Mouse (Mus musculus): ENCODE data around the gene Spen.

The Spen gene

DNA sequence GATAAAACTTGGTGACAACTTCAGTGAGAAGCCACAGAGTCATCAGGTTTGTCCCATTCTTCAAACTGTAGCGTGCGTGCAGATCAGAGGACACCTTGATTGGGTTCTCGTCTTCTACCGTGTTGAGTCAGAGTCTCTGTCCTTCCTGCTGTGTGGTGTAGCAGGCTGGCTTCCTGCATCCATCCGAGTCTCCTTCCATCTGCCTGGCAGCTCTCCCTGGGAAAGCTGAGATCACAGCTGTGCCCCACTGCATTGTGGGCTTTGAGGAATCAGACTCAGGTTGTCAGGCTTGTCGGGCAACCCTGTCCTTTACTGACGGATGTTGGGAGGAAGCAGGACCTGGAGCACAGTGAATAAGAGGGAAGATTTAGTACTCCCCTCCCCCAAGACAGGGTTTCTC, 92.2 kb downstream of the Spen start:
- no peak for DNase-seq (ENCODE audit: low spot score)

DNA sequence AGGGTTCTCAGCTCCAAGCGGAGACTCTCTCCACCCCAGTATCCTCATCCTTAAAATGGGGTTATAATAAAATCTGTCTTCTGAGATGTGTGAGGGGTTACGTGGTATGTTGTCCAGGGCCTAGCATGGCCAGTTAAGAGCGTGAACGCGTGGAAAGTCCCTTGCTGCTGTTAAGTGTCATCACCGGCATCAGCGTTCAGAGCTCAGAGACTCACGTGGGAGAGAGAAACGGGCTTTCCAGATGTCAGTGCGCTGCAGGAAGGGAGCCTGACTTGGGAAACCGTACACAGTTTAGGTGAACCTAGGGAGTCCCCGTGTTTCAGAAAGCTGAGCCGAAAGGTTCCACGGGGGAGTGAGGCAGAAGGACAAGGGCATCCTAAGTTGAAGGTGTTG, 93.1 kb downstream of the Spen start:
- DNase-seq (ENCODE audit: low spot score), result no peak

DNA sequence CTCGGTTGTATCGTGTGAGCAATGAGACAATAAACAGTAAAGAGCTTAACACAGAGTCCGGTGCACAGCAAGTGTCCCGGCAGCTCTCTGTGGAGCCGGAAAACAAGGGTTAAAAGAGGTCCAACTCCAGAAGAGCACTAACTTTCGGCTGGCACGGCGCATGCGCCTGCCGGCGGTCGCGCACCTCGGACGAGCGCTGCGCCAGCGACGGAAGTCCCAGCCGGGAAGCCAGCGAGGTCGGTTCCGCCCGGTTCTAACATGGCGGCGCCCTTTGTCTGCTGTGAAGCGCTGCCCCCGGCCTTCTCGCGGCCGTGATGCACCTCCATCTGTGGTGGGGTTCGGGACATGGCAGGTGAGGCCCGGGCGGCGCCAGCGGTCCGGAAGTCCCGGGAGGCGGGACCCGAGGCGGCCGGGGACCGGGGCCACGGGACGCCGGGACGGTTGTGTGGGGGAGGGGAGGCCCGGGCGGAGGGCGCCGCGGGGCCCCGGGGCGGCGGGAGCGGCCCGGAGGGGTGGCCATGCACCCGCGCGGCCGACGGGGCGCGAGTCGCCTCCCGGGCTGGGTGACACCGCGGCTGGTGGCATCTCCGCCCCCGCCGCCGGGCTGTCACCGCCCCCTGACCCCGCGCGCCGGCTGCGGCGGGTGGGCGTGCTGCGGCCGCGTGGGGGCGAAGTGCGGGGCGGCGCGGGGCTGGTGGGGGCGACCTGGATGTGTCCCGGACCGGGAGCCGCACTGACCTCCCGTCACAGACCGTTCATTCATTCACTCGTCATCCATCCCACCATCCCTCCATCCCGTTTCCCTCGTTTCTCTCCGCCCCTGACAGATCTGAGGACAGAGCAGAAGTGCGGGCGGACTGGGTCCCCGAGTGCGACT, 93.7 kb downstream of the Spen start, which contains the start of gene Zbtb17:
Gene Zbtb17 (plus strand): TSS at position 204 of the 877 bp plus-strand sequence.
- peak; percentile 81 for DNase-seq (ENCODE audit: low spot score)

DNA sequence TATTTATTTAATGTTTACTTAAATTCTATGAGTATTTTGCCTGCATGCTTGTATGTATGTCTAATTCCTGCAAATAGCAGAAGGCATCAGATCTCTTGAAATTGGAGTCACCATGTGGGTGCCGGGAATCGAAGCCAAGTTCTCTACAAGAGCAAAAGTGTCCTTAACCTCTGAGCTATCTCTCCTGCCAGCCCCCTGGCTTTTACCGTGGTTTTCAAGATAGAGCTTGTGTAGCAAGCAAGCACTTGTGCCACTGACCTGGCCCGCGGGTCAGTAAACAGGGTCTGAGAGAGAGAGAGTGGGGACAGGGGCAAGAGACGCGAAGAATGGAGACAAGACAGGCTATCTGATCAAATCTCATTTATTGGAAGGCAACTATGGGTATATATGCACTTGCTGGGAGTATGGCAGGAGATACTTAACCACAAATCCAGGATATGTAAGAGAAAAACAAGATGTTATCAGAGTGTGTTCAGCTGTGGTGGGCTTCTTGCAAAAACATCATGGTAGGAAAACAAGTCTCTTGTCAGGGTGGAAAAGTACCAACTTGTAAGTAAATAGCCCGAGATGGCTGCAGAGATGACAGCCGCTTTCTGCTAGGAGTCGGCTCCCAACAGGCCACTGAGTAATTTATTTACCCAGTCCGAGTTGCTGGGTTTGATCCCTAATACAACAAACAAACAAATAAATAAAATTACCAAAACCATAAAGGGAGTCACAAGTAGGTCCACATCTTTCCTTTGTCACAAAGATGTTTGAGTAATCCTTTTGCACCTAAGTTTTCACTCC, 94.6 kb downstream of the Spen start:
- DNase-seq (ENCODE audit: low spot score), result no peak

DNA sequence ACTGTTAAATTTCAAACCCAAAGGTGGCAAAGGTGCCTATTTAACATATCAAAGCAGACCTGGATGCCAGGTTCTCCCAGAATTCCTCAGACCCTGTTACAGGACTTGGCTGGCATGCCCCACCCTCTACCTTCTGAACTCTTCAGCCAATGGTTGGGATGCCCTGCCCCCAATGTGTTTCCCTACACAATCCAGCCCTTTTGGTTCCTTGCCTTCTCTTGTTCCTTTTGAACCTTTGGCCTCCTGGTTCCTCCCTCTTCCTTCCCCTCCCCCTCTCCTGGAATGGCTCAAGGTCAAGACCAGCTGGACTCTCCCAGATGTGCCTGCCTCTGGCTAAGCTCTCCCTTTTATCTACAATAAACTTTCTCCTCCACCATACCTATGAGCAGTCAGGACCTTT, 97.5 kb downstream of the Spen start:
- DNase-seq (ENCODE audit: low spot score), result no peak

DNA sequence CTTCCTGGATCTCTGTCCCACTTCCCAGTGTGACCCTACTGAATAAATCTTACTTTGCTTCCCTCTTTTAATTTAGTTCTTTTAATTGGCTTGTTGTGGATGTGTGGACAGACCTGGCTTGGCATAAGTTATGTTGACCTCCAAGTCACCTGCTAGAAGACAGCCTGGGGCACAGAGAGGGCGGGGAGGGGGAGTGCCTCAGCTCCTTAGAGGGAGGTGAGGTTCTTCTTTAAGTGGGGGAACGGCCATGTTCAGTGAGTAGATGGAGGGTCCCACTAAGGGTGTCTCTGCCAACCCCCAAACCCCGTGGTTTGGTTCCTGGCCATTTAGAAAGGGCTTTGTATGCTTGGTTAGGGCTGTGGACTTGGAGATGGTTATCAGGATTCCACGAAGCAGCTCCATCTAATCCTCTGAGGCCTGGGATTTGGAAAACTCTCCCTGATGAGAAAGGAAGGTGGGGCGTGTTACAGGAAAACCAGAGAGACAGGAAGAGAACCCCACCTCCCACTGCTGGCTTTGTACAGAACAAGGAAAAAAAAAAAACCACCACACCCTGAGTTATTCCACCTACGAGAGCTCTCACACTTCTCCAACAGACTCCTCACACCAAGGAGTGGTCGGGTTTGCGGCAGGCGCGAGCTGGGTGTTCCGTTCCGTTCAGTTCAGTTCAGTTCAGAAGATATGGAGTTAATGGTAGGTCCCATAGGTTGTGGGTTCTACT, 99.2 kb downstream of the Spen start:
- DNase-seq (ENCODE audit: low spot score), result no peak

DNA sequence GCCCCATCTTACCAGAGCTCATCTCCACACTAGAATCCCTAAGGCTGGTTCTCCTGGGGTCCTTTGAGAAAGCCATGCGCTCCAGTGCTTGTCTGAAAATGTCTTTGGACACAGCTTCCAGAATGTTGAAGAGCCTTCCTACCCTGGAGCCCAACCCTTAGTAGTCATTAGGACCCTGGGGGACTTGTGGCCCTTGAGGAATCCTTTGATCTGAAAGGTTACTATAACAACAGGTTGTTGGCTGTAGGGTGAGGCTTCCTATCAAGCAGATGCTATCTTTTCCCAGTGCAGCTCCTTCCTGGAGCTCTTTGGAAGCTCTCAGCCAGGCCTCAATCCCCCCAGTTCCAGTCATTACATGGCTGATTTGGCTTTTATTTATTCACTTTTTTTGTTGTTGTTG, 102.4 kb downstream of the Spen start, which contains the start of gene Srarp:
Gene Srarp (minus strand): TSS at position 132 of the 400 bp plus-strand sequence.
- DNase-seq (ENCODE audit: low spot score), result no peak

DNA sequence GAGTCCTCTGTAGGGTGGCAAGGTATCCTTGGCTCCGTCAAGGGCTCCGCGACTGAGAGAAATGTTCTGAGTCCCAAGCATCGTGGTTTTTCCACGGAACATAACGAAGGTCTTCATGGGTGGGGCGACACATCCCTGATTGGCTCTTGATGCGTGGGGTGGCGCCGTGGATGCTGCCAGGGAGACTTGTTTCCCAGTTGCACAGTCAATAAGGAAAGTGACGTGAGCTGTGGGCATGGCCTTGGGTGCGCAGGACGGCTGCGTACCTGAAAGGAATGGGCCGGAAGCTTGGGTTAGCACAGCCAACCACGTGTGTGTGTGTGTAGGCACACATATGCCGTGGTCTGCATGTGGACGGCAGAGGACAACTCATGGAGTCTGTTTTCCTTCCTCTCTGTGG, 105.2 kb downstream of the Spen start:
- DNase-seq (ENCODE audit: low spot score), result no peak

DNA sequence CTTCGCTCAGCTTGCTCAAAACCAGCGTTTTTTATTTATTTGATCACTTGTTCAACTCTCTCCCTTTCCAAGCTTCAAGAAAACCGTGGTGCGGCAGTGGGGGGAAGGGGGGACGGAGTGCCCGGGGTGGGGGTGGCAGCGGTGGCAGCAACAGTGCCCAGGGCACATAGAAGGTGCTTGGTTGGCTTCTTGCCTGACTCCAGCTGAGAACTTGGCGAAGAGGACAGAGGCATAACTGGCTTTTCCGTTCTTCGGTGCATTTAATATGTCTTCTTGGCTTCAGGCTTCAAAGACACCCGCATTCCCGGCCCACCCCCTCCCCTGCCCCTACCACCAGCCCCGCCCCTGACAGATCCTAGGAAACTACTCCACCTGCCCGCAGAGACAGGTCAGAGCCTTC, 105.7 kb downstream of the Spen start:
- DNase-seq (ENCODE audit: low spot score), result no peak

DNA sequence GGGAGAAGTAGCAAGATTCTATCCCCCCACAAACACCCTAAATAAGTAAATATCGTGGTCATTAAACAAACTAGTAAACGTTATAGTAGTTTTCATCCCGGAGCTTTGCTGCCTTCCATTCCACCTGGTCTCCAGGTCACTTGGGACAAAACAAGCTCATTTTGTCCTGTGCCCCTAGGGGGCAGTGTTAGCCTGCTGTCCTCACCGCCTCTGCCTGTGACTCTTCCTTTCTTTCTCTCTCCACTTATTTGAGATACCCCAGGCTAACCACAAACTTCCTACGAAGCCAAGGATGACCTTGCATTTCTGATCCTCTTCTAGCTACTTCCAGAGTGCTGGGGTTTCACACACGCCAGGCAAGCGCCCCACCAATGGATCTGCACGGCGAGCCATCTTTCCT, 107.4 kb downstream of the Spen start:
- DNase-seq (ENCODE audit: low spot score), result no peak

DNA sequence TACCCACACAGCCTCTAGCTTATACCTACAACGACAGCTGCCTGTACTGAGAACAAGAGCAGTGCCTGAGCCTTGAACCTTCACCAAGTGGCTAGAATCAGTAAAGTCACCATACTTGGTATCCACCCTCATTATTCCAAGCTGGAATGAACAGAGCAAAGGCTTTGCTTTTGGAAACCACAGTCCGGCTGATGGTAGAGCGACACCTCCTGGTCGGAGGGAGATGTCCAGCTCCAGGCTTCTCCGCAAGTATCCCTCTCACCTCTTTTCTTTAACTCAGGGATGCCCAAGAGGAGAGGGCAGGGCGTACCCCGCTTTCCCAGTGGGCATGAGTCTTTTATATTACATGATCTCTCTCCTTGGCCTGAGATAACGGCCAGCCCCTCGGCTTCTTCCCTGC, 108.5 kb downstream of the Spen start:
- no peak for DNase-seq (ENCODE audit: low spot score)

DNA sequence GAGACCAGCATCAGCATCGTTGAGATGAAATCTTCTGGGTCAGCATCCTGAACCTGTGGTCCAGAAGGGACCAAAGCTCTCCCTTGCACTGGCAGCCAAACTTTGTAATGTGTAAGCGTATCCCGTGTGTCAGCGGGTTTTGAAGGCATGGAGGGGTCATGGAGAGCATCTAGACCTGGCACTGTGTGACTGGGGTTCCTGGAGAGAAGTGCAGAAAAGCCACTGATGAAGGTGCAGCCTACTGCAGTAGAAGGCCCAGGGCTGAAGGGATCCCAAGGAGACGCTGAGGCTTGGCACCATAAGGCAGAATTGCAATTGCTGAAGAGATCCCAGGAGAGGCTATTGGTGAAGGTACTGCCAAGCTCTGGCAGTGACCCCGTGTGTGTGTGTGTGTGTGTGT, 109.0 kb downstream of the Spen start:
- no peak for DNase-seq (ENCODE audit: low spot score)

DNA sequence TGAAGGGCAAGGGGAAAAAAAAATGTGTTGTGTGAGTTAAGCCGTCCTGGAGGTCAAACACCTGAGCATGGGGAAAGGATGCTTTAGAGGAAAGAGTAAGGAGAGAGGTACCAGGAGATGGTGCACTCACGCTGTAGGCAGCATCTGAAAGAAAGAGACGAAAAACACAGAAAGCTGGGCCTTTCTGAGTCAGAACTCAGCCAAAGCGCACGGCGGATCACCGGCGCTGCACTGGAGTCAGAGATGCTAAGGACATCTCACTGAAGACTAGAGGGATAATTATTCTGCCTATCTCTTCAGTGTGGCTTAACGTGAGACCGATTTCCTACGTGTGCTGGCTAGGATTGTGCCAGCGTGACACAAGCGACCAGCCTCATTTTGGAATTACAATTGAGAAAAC, 110.5 kb downstream of the Spen start:
- no peak for DNase-seq (ENCODE audit: low spot score)

DNA sequence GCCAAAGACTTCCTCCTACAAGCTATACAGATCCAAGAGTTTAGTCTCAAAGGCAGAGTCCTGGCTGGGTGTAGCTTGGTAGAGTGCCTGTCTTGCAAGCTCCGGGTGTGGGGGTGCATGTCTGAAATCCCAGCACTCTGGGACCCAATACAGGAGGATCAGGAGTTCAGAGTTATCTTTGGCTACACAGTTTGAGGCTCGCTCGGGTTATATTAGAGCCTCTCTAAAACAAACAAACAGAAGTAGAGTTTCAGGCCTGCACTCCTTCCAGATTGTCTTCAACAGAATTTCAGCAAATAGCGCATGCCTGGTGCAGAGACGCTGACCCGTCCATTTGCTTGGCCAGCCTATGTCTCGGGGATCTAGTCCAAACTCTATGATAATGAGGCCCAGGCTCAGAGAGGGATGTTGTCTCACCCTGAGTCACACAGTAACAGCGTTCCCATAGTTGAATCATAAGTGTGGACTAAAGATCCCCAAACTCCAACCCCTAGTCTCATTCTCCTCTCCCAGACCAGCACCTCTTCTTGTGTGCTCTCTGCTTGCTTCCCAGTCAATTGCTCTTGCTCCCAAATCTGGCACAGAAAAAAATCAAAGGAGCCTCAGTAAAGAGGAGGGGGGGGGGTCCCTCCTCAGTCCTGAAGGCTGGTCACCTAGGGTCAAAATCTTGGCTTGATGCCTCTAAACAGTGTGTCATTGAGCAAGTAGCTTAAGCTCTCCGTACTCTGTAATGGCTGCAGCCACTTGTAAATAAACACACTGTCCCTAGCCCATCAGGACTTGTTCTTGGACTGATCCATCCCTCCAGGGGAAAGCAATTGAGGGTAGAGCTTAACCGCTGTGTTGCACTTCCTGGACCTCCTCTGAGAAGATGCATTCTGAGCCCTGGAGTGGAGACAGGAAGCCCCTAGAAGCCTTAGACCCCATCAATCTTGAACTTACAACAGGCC, 111.3 kb downstream of the Spen start:
- no peak for DNase-seq (ENCODE audit: low spot score)

DNA sequence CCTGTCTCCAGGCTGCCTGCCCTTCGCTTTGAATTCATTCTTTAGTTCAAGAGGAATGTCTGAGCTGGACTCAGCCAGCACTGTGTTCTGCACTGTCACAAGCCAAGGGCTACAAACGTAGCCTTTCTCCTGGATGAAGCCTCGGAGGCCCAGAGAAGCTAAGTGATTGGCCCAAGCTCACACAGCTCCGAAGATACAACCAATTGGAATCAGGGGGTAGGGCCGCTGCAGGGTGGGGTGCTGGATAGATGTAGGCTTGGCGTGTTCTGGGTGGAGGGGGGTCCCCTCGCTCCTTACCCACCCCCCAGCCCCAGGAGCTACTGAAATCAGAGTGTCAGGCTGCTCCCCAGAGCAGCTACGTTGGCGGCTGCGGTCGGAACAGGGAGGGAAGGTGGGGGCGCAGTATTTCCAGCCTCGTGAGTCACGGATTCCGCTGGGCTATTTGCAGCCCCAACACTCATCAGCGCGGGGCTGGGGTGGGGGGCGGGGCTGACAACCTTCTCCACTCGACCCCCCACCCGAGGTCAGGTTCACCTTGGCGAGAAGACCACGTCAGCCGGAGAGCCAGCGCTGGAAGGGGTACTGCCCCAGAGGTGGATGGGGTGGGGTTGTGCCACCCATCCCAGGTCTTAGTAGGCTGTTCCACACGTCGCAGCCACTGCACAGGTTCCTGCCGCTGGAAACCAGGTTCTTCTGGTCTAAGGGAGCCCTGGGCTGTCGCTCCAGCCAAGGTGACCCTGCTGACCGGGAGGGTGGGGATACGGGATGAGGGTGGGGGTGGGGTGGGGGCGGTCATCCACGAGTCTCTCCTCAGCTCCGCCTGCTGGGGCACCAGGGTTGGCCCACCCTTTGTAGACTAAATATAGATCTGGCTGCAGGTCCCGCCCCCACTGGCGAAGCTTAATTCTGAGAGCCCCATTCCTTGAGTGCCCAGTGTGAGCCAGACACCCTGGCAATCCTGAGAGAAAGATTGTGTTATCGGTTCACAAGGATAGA, 112.6 kb downstream of the Spen start:
- peak; percentile 48 for DNase-seq (ENCODE audit: low spot score)

DNA sequence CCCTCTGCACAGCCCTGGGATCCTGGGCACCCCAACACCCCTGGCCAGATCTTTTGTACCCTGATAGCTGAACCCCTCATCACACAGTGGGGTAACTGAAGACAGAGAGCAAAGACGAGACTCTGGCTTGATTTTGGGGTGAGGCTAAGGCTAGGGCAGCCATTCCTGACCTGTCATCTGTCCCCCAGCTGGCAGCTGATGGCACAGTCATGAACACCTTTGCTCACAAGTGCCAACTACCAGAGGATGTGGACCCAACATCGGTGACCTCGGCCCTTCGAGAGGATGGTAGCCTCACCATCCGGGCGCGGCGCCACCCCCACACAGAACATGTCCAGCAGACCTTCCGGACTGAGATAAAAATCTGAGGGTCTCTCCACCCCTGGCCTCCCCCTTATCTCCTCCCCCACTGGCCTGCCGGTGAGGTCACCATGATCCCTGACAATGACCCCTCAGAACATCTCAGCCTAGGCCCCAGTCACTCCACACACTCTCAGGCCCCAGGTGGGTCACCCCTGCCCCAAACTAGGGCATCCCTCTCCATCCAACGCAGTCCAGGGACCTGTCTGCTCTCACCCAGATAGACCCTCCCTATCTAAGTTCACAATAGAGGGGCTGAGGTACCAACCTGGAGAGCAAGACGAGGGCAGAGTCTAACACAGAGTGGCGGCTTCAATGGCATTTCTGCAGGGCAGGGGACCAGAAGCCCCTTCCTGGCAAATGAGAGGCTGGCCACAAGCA, 114.5 kb downstream of the Spen start:
- DNase-seq (ENCODE audit: low spot score), result no peak

DNA sequence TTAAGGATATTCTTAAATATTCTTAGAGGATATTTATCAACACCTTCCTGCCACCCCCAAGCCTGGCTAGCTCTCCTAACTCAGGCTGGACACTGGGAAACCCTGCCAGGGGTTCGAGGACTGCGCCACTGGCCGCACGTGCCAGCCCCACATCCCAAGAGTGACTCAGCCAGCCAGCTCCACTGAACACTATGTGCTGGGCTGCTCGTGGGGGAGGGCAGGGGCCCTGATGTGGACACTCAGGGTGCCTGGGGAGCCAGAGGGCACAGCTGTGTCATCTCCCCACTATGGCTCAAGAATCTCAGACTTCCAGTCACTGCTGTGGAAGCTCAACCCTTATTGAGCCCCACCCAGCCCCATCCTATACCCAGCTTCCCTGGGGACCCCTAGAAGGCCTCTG, 115.1 kb downstream of the Spen start:
- DNase-seq (ENCODE audit: low spot score), result no peak

DNA sequence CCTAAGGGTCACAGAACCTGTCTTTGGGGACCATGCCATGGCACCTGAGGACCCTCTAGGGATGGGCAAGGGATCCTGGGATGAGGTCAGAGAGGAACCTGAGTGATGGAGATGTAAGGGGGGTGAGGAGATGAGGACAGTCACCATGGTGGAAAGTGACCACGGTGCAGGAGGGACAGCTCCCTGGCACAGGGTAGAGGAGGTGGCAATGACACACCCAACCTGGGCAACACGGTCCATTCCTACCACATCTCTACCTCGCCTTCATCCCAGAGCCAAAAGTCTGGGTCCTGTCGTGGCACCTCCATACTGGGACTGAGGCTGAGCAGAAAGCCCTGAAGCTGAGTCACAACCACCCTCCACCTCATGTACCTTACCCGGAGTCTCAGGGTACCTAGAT, 115.6 kb downstream of the Spen start:
- no peak for DNase-seq (ENCODE audit: low spot score)

DNA sequence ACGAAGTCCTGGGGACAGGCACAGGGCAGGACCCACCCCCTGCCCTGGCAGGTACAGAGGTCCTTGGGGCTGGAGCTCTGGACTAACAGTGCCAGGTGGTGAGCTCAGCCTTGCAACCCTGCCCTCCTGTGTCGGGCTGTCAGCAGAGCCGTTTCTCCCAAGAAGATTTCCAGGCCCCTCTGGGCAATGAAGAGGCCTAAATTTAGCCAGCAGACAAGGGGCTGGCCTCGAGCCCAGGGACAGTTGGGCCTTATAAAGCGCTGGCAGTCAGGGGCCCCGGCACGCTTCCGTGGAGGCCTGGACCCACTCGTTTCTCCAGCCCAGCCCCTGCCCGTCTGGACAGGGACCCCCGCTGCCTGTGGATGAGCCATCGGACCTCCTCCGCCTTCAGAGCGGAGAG, 117.0 kb downstream of the Spen start:
- DNase-seq (ENCODE audit: low spot score), result no peak

Measured in spleen, adult 12 weeks (tissue).